Mouse (Mus musculus): ENCODE results near the gene Lbh. TPM values are rescaled to one million over a fixed set of nuclear protein-coding genes. Genes with fewer than 3 reads are reported as not detected.

The Lbh gene
- total and polyA plus RNA-seq, 3 experiments = 354 to 522 (median 451) TPM

DNA sequence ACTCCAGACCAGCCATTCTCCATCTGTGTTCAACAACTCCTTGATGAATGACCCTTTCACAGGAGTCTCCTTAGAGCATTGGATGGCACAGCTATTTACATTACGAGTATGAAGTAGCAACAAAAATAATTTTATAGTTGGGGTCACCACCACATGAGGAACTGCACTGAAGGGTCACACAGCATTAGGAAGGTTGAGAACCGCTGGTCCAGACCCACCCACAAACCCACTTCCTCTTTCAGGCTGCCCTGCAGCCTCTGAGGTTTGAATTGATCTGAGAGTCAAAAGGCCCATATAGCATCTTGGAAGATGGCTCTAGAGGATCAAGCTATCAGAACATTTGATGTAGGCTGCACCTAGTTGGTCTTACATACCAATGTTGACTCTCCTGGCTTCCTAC is 42.8 kb downstream of the Lbh start:
- H3K27ac ChIP-seq = no peak overlapping the region
- no peak for DNase-seq
- H3K9ac ChIP-seq (ENCODE audit: low read depth, low read length) = no peak overlapping the region
- WGBS = 75% methylated on average over 2 of the region's 2 CpGs
- H3K4me3 ChIP-seq = no peak overlapping the region
- no peaks in the 10 kb centered on the region for H3K79me2 ChIP-seq (replicated peaks; ENCODE audit: control insufficient read depth, insufficient read depth, low read length)
- H3K27me3 ChIP-seq (ENCODE audit: control insufficient read depth, insufficient read depth, low read length) = no peaks in the 10 kb centered on the region
- intact Hi-C loops (cut with DNase I) = no loop called here
- TF ChIP-seq CTCF (IDR thresholded peaks at IDR 0.05) (no peak), EP300 (IDR thresholded peaks at IDR 0.05; ENCODE audit: insufficient read depth, low read depth, low read length) (no peak), POLR2A (IDR thresholded peaks at IDR 0.05; ENCODE audit: insufficient read depth, low read depth, low read length) (no peak)
- H3K36me3 ChIP-seq (ENCODE audit: control insufficient read depth, insufficient read depth, low read length) = no peaks in the 10 kb centered on the region
- H3K4me1 ChIP-seq (ENCODE audit: control insufficient read depth, insufficient read depth, low read length) = no peaks in the 10 kb centered on the region

DNA sequence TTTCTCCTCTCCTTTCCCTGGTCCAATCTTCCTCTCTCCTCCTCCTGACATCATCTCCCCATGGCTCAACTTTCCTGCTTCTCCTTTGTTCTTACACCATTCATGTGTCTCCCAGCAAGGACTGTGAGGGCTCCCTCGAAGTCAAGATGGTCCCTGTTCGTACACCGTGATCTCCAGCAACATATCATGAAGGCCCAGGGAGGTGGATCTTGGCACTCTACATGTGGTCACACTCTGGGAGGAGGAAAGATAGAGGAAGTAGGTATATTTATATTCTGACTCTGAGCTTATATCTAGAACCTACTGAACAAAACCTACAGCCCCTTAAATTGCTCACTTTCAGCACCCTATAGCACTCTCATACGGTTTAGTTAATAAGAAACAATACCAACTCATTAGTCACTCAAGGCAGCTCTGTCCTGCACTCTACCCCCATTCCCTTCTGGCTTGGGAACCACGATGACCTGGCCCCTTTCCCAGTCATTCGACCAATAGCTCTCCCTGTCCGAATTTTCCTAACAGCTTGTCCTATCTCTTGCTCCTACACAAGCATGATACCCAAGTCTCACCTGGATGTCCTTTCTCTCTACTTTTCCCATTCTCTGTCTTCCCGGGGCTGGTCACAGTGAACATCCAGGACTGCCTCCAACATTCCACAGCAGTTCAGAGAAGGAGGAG is 44.0 kb downstream of the Lbh start:
- WGBS = 48% methylated on average over 8 of the region's 8 CpGs
- no peak overlapping the region for H3K9ac ChIP-seq (ENCODE audit: low read depth, low read length)
- no peak overlapping the region for H3K27ac ChIP-seq

GRCm38 (mm10) chr17:72965687-72966086 is 47.6 kb downstream of the Lbh start:
- 59% methylated on average over 5 of the region's 5 CpGs for WGBS
- H3K79me2 ChIP-seq (replicated peaks; ENCODE audit: control insufficient read depth, insufficient read depth, low read length) = no peaks in the 10 kb centered on the region
- H3K4me3 ChIP-seq = no peak overlapping the region
- no peak for DNase-seq
- intact Hi-C loops (cut with DNase I) = no loop called here
- TF ChIP-seq POLR2A (IDR thresholded peaks at IDR 0.05; ENCODE audit: insufficient read depth, low read depth, low read length) = no peak
- TF ChIP-seq CTCF (IDR thresholded peaks at IDR 0.05) = no peak
- TF ChIP-seq EP300 (IDR thresholded peaks at IDR 0.05; ENCODE audit: insufficient read depth, low read depth, low read length) = no peak
- H3K27ac ChIP-seq = no peak overlapping the region
- H3K27me3 ChIP-seq (ENCODE audit: control insufficient read depth, insufficient read depth, low read length) = no peaks in the 10 kb centered on the region
- no peak overlapping the region for H3K9ac ChIP-seq (ENCODE audit: low read depth, low read length)
- peaks cover 3% of the 10 kb centered on the region; the same call in 1 of the 2 replicates for H3K36me3 ChIP-seq (ENCODE audit: control insufficient read depth, insufficient read depth, low read length)
- H3K4me1 ChIP-seq (ENCODE audit: control insufficient read depth, insufficient read depth, low read length) = peaks cover 1% of the 10 kb centered on the region; the same call in 1 of the 2 replicates

More for the DNA sequence above, 44.0 kb downstream of the Lbh start:
- peaks cover 3% of the 10 kb centered on the region; the same call in 1 of the 2 replicates for H3K36me3 ChIP-seq (ENCODE audit: control insufficient read depth, insufficient read depth, low read length)
- H3K27me3 ChIP-seq (ENCODE audit: control insufficient read depth, insufficient read depth, low read length) = no peaks in the 10 kb centered on the region
- no peaks in the 10 kb centered on the region; the same call in 1 of the 2 replicates for H3K4me1 ChIP-seq (ENCODE audit: control insufficient read depth, insufficient read depth, low read length)
- TF ChIP-seq POLR2A (IDR thresholded peaks at IDR 0.05; ENCODE audit: insufficient read depth, low read depth, low read length) (no peak), EP300 (IDR thresholded peaks at IDR 0.05; ENCODE audit: insufficient read depth, low read depth, low read length) (no peak), CTCF (IDR thresholded peaks at IDR 0.05) (no peak)
- H3K79me2 ChIP-seq (replicated peaks; ENCODE audit: control insufficient read depth, insufficient read depth, low read length) = no peaks in the 10 kb centered on the region
- no peak overlapping the region for H3K4me3 ChIP-seq
- intact Hi-C loops (cut with DNase I) = no loop called here
- no peak for DNase-seq

DNA sequence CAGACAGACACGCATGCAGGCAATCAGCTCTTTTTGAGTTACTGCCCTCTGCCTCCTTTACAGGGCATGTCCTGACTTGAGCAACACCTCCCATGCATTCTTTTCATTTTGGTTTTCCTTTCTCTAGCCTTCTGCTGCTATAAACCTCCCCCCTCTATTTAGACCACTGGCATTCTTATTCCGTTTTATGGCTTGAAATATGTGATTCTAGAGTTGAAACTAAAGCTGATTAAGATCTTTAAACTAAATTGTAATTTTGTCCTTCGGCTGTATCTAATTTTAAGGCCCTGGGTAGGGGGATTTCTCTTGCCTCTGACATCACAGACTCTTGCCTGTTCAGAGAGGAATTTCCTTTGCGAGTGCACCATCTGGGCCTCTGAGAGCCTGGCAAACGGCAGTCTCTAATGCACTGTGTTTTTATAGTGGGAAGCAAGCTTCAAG is 48.0 kb downstream of the Lbh start:
- Histone ChIP-seq H3K27ac (no peak overlapping the region), H3K36me3 (ENCODE audit: control insufficient read depth, insufficient read depth, low read length) (peaks cover 3% of the 10 kb centered on the region; the same call in 1 of the 2 replicates), H3K4me3 (no peak overlapping the region), H3K79me2 (replicated peaks; ENCODE audit: control insufficient read depth, insufficient read depth, low read length) (no peaks in the 10 kb centered on the region), H3K4me1 (ENCODE audit: control insufficient read depth, insufficient read depth, low read length) (peaks cover 1% of the 10 kb centered on the region; the same call in 1 of the 2 replicates), H3K27me3 (ENCODE audit: control insufficient read depth, insufficient read depth, low read length) (no peaks in the 10 kb centered on the region), H3K9ac (ENCODE audit: low read depth, low read length) (no peak overlapping the region)
- 56% methylated on average over 5 of the region's 5 CpGs for WGBS
- intact Hi-C loops (cut with DNase I) = no loop called here
- TF ChIP-seq CTCF (IDR thresholded peaks at IDR 0.05) (no peak), POLR2A (IDR thresholded peaks at IDR 0.05; ENCODE audit: insufficient read depth, low read depth, low read length) (no peak), EP300 (IDR thresholded peaks at IDR 0.05; ENCODE audit: insufficient read depth, low read depth, low read length) (no peak)
- DNase-seq = no peak

DNA sequence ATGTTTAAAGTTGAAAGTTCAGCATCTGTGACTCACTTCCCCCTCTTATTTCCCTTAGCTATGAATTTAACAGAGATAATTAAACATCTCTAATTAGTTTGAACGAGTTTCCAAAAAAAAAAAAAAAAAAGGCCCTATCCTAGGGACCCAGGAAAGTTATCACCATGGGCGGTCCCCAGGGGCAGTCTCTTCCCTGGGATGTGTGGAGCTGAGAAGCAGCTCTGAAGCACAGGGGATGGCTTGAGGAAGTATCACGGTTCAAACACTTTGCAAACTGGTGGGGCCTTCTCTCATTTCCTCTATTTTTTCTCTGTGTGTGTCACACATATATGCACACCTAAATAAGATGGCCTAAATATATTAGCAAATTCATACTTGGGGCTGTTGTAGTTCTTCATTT is 48.8 kb downstream of the Lbh start:
- no peak for DNase-seq
- H3K4me1 ChIP-seq (ENCODE audit: control insufficient read depth, insufficient read depth, low read length) = peaks cover 1% of the 10 kb centered on the region; the same call in 1 of the 2 replicates
- peaks cover 3% of the 10 kb centered on the region; the same call in 1 of the 2 replicates for H3K36me3 ChIP-seq (ENCODE audit: control insufficient read depth, insufficient read depth, low read length)
- WGBS = 38% methylated on average over 3 of the region's 3 CpGs
- no peak overlapping the region for H3K4me3 ChIP-seq
- no peak overlapping the region for H3K9ac ChIP-seq (ENCODE audit: low read depth, low read length)
- intact Hi-C loops (cut with DNase I) = no loop called here
- no peaks in the 10 kb centered on the region for H3K79me2 ChIP-seq (replicated peaks; ENCODE audit: control insufficient read depth, insufficient read depth, low read length)
- TF ChIP-seq EP300 (IDR thresholded peaks at IDR 0.05; ENCODE audit: insufficient read depth, low read depth, low read length) (no peak), POLR2A (IDR thresholded peaks at IDR 0.05; ENCODE audit: insufficient read depth, low read depth, low read length) (no peak), CTCF (IDR thresholded peaks at IDR 0.05) (no peak)
- peak overlapping the region; percentile 16; the same call in 1 of the 2 replicates for H3K27ac ChIP-seq
- no peaks in the 10 kb centered on the region for H3K27me3 ChIP-seq (ENCODE audit: control insufficient read depth, insufficient read depth, low read length)
